Mouse (Mus musculus): ENCODE data around the gene Hjurp. TPM values are rescaled to one million over a fixed set of nuclear protein-coding genes. Genes with fewer than 3 reads are reported as not detected.

Gene Hjurp
- total RNA-seq, 2 experiments from 2014 or later = 80.5 to 88.1 TPM

DNA sequence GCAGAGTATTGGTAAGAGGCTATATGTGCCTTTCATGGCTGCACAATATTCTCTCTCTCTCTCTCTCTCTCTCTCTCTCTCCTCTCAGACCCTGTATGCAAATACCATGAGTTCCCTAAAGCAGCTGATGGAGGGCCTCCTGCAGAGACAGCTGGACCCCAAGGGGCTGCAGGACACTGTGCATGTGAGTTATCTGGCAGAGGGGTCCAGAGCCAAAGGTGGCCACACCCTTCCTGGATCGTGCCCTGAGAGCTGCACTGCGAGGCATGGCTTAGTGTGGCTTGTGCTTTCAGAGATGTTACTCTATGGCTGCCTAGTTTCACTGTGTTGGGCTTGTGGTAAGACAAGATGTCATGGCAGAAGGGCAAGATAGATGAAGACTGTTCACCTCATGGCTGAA, 29.8 kb downstream of the Hjurp start:
- no peak for DNase-seq (ENCODE audit: low spot score in 2 of 2)

DNA sequence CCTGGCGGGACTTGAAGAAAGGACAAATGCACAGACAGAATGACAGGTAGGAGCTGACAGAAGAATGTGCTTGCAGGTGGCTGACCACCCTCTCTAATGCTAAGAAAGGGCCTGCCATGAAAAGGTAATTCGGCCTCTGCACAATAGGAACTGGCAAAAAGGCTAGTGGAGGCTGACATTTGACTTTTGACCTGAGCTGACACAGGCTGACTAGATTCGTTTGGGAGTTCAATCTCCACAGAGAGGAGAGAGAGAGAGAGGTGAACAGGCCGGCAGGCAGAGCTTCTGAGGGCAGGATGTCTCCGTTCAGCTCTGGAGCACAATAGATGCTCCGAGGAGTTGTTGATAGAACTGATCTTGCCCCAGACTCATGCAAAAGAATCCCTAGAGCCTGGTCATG, 31.0 kb downstream of the Hjurp start:
- DNase-seq (ENCODE audit: low spot score in 2 of 2) = no peak

DNA sequence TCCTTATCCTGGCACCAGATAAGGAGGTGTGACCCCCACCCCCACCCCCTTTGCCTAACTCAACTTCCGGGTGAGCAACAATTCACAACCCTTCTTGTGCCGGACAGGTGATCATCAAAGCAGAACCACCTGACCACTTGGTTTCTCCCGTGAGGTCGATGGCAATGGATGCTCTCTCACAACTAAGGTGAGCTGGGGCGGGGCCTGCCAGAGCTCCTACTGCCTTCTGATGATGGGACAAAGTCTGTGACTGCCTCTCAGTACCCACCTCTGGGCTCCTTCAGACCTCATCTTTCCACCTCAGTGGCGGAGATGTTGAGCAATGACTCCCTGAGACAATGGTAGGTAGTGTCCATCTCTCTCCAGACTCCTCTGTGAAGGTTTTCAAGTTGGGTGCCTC, 31.6 kb downstream of the Hjurp start:
- DNase-seq (ENCODE audit: low spot score in 2 of 2) = no peak

- DNase-seq (ENCODE audit: low spot score in 2 of 2) = no peak
Measured at GRCm38 (mm10) chr1:88243861-88244260, 33.6 kb downstream of the Hjurp start.

DNA sequence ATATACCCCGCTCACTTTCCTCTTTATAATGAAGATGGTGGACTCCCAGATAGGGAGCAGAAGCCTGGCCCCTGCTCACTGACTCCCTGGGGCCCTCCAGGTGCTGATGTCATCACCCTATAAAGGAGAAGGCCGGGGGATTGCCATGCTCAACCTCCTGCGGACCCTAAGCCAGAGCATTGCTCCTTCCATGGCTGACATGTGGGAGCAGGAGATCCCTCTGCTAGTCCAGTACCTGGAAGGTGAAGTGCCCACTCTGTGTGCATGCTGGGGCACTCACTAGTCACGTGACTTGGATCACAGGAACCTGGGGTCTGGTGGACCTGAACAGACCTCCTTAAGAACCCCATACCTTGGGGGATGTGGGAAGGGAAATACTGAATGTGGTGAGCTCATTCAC, 36.9 kb downstream of the Hjurp start:
- no peak for DNase-seq (ENCODE audit: low spot score in 2 of 2)

- DNase-seq (ENCODE audit: low spot score in 2 of 2) = no peak
Measured at GRCm38 (mm10) chr1:88240072-88240471, 37.4 kb downstream of the Hjurp start.

GRCm38 (mm10) chr1:88238771-88239170, 38.7 kb downstream of the Hjurp start:
- DNase-seq (ENCODE audit: low spot score in 2 of 2) = no peak

GRCm38 (mm10) chr1:88237311-88237710, 40.1 kb downstream of the Hjurp start:
- no peak for DNase-seq (ENCODE audit: low spot score in 2 of 2)

DNA sequence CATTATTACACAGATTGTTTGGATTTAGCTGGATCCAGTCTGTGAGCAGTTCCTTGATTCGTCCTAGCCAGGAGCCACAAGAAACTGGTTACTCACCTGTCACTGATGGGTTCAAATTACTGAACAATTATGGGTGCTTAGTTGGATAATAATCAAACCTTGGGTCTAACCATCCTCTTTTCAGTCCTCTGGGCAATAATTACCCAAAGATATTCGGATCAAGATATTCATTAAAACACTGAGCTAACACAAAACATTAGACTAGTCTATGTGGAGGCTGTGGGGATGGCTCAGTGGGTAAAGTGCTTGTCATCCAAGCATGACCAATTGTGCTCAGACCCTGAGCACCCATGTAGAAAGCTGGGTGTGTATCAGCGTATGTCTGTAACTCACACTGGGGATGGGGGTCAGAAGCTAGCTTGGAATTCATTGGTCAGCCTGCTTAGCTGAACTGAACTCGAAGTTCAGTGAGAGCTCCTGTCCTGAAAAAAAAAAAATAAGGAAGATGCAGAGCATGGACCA, 41.5 kb downstream of the Hjurp start:
- DNase-seq (ENCODE audit: low spot score in 2 of 2) = no peak

DNA sequence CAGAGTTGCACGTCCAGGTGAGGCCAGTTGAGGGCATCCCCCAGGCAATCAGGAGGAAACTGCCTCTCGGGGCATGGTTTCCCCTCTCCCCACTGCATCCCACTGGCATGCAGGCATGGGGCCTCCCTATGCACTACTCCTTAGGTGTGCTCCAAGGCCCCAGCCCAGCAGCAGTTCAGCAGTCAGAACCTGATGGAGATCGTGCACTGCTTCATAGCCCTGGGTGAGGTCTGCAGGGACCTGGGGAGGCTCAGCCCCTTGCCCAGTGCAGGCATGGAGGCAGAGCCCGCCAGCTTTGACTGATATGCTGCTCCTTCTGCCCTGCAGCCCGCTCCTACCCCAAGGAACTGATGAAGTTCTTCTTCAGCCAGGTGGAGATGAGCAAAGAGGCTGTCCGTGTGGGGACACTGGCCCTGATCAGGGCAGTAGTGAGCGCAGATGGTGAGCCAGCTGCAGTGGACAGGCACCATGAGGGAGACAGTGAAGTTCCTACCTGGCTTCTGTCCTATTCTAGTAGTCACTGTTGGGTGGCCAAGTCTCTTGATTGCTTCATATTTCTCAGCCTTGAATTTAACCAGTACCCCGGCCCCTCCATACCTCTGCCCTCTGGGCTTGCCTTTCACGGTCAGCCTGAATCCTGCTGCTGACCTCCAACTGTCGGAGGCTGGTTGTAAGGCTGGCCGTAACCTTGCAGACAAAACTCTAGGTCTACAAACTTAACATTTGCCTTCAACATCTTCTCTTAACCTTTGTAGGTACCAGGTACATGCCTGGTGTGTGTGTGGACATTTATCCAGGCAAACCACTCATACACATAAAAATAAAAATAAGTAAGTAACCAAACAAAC, 42.2 kb downstream of the Hjurp start:
- no peak for DNase-seq (ENCODE audit: low spot score in 2 of 2)

DNA sequence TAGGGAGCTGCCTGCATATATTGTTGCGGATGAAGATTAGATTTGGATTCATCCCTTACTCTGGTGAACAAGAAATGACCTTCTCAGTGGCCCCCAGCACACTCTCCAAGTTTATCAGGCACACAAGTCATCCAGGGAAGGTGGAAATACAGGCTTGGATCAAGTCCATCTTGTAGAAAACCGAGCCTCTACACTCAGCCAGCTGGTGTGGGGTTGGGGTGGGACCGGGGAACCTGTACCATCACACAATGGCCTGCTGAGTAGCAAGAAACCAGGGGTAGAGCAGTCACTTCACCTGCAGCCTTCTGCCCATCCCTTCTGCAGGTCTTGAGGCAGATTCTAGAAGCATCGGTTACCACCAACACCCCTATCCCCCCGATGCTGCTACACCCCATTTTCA, 42.8 kb downstream of the Hjurp start:
- no peak for DNase-seq (ENCODE audit: low spot score in 2 of 2)

GRCm38 (mm10) chr1:88234248-88234610, 43.2 kb downstream of the Hjurp start:
- no peak for DNase-seq (ENCODE audit: low spot score in 2 of 2)

DNA sequence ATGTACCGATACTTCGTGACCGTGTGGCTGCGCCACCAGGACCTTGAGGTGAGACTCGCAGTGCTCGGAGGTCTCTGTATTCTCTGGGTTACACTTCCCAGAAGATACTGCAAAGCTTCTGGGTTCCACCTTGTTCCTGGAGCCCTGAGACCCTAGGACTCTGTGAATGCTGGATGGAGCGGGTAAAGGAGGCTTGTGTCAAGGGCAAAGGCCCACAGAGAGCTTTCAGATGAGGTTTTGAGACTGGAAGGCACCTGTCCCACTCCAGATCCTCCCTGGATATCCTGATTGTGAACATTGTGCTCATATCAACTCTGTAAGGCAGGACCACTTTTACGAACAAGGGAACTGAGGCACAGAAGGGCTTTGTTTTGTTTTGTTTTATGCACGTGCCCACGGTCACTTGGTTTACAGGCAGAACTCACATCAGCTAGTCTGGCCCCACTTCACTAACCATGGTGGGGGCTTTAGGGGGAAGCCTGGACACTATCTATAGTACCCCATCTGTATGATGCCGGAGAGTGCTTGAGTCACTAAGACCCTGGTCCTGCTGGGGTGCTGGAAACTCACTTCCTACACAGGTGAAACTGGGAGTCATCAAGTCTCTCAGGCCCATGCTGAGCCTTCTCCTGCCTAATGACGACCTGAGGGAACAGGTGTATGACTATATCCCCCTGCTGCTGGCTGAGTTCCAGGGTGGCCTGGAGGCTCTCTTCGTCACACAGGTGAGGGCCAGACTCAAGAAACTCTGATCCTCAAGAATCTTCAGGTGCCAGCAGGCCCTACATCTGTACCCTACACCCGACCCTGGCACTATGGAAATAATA, 43.8 kb downstream of the Hjurp start:
- DNase-seq (ENCODE audit: low spot score in 2 of 2) = no peak

DNA sequence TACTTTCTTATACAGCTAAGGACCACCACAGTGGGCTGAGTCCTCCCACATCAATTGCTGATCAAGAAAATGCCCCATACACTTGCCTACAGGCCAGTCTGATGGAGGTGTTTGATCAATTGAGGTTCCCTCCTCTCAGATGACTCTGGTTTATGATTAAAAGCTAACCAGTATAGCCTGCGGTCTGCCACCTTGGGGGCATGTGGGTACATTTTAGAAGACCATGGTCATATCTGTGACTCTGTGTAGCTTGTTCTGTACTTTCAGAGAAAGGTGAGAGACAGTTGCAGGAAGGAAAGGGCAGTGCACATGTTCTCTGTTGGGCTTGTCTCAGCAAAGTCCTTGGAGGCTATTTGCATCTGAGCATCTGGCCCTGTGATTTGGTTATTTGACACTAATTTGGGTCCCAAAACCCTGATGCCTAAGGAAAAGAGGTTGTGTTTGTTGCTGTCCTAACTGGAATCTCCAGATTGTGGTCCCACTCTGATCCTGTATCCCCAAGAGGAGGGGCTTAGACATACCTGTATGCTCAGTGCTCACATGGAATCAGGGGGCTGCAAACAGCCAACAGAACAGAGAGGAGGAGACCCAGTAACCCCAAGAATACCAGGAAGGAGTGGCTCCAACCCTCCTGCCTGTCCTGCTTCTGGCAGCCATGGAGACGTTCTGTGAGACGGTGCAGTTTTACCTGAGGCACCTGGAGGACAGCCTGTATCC, 44.6 kb downstream of the Hjurp start:
- DNase-seq (ENCODE audit: low spot score in 2 of 2) = no peak

GRCm38 (mm10) chr1:88231803-88232499, 45.5 kb downstream of the Hjurp start:
- no peak for DNase-seq (ENCODE audit: low spot score in 2 of 2)

- DNase-seq (ENCODE audit: low spot score in 2 of 2) = no peak
Measured at GRCm38 (mm10) chr1:88230981-88231802, 46.2 kb downstream of the Hjurp start.

DNA sequence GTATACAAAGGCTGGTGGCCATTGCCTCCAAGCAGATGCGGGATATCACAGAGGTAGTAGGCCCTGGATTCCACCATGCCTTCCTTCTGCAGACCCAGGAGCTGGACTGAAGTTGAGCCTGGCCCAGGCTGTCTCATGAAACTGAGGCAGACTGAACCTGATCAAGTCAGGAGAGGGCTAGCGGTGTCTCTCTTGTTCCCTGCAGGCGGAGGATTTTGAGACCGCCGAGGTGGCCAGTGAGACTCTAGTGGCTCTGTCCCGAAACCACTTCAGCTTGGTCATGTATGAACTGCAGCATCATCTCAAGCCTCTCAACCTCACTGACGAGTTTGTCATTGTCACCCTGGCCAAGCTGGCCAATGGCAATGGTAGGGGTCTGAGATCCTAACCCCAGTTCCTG, 47.0 kb downstream of the Hjurp start:
- DNase-seq (ENCODE audit: low spot score in 2 of 2) = no peak

- no peak for DNase-seq (ENCODE audit: low spot score in 2 of 2)
Measured at GRCm38 (mm10) chr1:88229986-88230385, 47.4 kb downstream of the Hjurp start.

GRCm38 (mm10) chr1:88229566-88229965, 47.9 kb downstream of the Hjurp start:
- DNase-seq (ENCODE audit: low spot score in 2 of 2) = no peak

- peak; percentile 30 to 31 for DNase-seq (ENCODE audit: low spot score in 2 of 2)
Measured at GRCm38 (mm10) chr1:88228121-88228520, 49.3 kb downstream of the Hjurp start.
